Mouse (Mus musculus) heart, embryonic 15.5 days (tissue): Measurements from ENCODE around the gene Mynn. TPM values are rescaled to one million over a fixed set of nuclear protein-coding genes. Genes with fewer than 3 reads are reported as not detected.

ENCODE experiments used
- ATAC-seq: fragments of 200-750 bp; cut with Nextera tagmentation; replicated peaks from 2 replicates; pipeline ENCODE4 v1.8.0; 2017; ENCODE audit warnings: low read depth, moderate TSS enrichment; ENCODE audit not compliant: insufficient number of reproducible peaks, insufficient read depth, low FRiP score
- H3K27ac ChIP-seq: fragments of 300-500 bp; sonication (generic); 2 replicates; pipeline ENCODE4 v1.5.1; 2015; ENCODE audit warnings: mild to moderate bottlenecking, inconsistent platforms
- H3K27me3 ChIP-seq: fragments of 300-500 bp; sonication (generic); 2 replicates; pipeline ENCODE4 v1.6.1; 2015; ENCODE audit warnings: inconsistent platforms
- H3K36me3 ChIP-seq: fragments of 300-500 bp; sonication (generic); 2 replicates; pipeline ENCODE4 v1.6.1; 2015; ENCODE audit warnings: mild to moderate bottlenecking, inconsistent platforms
- H3K4me1 ChIP-seq: fragments of 300-500 bp; sonication (generic); replicated peaks from 2 replicates; pipeline ENCODE4 v1.6.1; 2015; ENCODE audit warnings: inconsistent platforms
- H3K4me2 ChIP-seq: fragments of 300-500 bp; sonication (generic); 2 replicates; pipeline ENCODE4 v1.6.1; 2015; ENCODE audit warnings: inconsistent platforms, mild to moderate bottlenecking, moderate library complexity
- H3K4me3 ChIP-seq: fragments of 300-500 bp; sonication (generic); 2 replicates; pipeline ENCODE4 v1.5.1; 2015; ENCODE audit warnings: mild to moderate bottlenecking, inconsistent platforms
- H3K9ac ChIP-seq: fragments of 300-500 bp; sonication (generic); 2 replicates; pipeline ENCODE4 v1.6.1; 2015; ENCODE audit warnings: mild to moderate bottlenecking, inconsistent platforms
- H3K9me3 ChIP-seq: fragments of 300-500 bp; sonication (generic); replicated peaks from 2 replicates; pipeline ENCODE4 v1.6.1; 2016; ENCODE audit warnings: inconsistent platforms
- WGBS: fragments of 180-500 bp; shearing (Covaris S2); methylation state at CpG from one replicate; pipeline ENCODE4 v1.1.7; 2015; ENCODE audit warnings: mixed read lengths; 5-methylcytosine and 5-hydroxymethylcytosine counted together
- polyA plus RNA-seq: library from polyadenylated mRNA; unstranded; fragments of >200 nt; fragmentation: Nextera tagmentation; extraction: Ambion mirVana; gene quantifications from 2 replicates; pipeline ENCODE4 v1.2.1, GENCODE M21; 2015

Gene Mynn
- polyA plus RNA-seq, 1 experiment from 2014 or later, result 21.2 TPM

DNA sequence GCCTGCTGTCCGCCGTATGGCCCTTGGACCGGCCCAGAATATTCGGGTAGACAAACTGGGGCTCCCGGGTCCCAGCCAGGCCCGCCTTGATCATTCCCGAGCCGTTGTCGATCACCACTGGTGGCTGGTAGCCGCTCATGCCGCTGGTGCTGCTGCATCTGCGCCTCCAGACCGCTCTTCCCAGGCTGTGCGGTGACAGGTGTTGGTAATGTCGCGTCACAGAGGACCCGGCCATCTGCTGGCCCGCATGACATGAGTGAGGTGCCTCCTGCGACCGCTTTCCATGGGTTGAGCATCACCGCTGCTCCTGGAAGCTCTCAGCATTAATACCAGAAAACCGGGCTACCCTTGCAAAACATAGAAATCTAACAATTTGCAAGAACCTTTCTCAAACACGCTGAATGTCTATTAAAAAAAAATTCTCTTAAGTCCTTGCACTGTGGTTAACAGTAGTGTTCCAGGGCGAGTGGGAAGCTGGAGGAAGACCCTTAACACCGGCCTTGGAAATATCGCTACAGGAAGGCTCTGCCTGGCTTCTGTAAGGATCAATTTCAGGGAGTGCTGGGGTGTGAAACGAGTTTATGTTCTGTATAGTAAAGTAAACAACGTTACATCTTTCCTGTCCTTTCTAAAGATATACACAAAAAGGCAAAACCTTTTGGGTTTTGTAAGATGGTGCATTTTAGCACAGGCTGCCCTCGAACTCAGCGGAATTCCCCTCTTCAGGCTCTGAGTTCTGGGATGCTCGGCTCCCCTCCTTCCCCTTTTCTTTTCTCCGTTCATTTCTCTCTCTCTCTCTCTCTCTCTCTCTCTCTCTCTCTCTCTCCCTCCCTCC lies 1.9 kb upstream of the Mynn start, which contains the start of gene Actrt3:
TSS of gene Actrt3 (minus strand) at position 229 of the 835 bp plus-strand sequence.
- 2% methylated on average over 32 of the region's 32 CpGs for WGBS
- Histone ChIP-seq H3K4me1 (peaks cover 18% of the 10 kb centered on the region), H3K27ac (peak within 1 kb of the TSS; percentile 44), H3K9ac (peak within 1 kb of the TSS; percentile 39), H3K4me3 (peak within 1 kb of the TSS; percentile 76), H3K36me3 (peaks cover 4% of the 10 kb centered on the region; the same call in 1 of the 2 replicates), H3K9me3 (no peaks in the 10 kb centered on the region), H3K4me2 (peak within 1 kb of the TSS; percentile 92), H3K27me3 (0 out of 2 replicates have a peak, but pooled peaks cover 13% of the 10 kb centered on the region)
- no peak for ATAC-seq

DNA sequence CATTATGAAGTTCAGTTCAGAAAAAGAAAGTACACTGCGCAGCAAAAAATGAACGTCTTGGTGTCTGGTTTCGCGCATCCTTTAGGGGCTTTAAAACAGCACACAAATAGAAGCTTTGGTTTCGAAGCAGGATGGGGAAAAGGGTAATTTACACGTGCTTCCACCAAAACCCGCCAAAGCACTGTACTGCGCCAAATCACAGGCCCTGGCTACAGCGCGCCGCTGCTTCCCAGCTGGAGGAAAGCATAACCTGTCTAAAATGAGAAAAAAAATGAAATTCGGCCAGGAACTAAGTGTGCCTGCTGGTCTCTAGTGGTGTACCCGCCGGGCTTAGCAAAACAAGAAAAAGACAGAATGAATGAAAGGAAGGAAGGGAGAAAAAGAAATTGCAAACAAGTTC lies 1.1 kb upstream of the Mynn start:
- Histone ChIP-seq H3K9me3 (no peaks in the 10 kb centered on the region), H3K4me3 (peak overlapping the region; percentile 76), H3K9ac (peak overlapping the region; percentile 10; the same call in 1 of the 2 replicates), H3K4me1 (peaks cover 17% of the 10 kb centered on the region), H3K4me2 (peak overlapping the region; percentile 92), H3K36me3 (peaks cover 8% of the 10 kb centered on the region; the same call in 1 of the 2 replicates), H3K27me3 (0 out of 2 replicates have a peak, but pooled peaks cover 13% of the 10 kb centered on the region), H3K27ac (peak overlapping the region; percentile 44)
- 2% methylated on average over 14 of the region's 14 CpGs for WGBS
- ATAC-seq, result no peak

DNA sequence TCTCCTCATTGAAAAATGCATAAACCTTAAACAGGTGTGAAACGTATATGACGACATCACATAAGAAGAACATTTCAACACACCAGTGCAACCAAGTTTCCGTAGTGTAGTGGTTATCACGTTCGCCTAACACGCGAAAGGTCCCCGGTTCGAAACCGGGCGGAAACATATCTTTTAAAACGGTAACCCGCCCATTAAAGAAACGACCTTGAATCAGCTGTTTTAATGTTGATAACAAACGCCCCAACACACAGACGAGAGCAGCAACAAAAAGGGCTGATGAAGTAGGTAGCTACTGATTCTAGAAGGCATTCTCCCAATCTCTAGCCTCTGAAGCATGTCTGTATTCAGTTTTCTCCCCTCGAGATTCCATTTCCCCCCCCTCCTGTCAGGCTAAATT lies 690 bp upstream of the Mynn start:
- Histone ChIP-seq H3K27ac (peak overlapping the region; percentile 98), H3K9ac (no peak overlapping the region), H3K4me3 (peak overlapping the region; percentile 76), H3K27me3 (0 out of 2 replicates have a peak, but pooled peaks cover 13% of the 10 kb centered on the region), H3K4me1 (peaks cover 13% of the 10 kb centered on the region), H3K4me2 (peak overlapping the region; percentile 92), H3K9me3 (no peaks in the 10 kb centered on the region), H3K36me3 (peaks cover 12% of the 10 kb centered on the region)
- no peak for ATAC-seq
- under 1% methylated on average over 17 of the region's 17 CpGs for WGBS

DNA sequence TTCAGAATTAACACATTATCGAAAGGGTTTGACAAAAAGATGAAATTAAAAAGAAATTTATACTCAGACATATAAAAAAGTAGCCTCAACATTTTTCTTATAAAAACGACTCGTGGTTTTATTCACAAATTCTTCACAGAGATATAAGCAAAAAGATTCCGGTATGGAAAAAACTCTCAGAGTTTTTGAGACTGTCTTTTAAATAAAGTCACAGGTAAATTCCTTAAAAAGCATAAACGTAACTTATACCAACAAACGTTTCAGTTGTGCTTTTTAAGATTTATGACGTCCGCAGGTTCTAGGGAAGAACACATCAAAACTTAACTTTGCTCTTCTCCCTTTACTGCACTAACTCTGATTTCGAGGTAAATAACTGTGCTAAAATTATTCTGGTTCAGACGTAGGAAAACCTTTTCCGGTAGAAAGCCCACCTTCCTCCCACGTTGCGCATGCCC lies 228 bp upstream of the Mynn start:
- WGBS, result under 1% methylated on average over 13 of the region's 13 CpGs
- Histone ChIP-seq H3K9ac (peak overlapping the region; percentile 87), H3K4me3 (peak overlapping the region; percentile 76), H3K4me1 (peaks cover 13% of the 10 kb centered on the region), H3K27me3 (0 out of 2 replicates have a peak, but pooled peaks cover 12% of the 10 kb centered on the region), H3K36me3 (peaks cover 15% of the 10 kb centered on the region), H3K4me2 (peak overlapping the region; percentile 92), H3K27ac (peak overlapping the region; percentile 98), H3K9me3 (no peaks in the 10 kb centered on the region)
- no peak for ATAC-seq

DNA sequence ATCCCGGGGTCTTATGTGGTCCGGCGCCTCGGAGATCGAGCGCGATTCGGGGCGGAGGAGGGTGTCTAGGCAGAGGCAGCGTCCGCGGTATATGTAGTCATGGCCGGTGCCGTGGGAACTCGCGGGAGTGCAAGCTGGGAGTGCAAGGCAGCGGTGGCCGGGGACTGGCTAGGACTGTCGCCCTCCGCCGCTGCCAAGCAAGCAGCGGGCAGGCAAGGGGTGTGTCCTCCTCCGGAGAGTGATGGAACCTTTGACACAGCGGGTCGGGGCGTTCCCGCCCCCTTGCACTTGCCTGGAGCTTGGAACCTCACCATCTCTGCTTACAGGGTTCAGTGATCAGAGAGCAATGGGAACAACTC lies 854 bp downstream of the Mynn start:
- H3K4me1 ChIP-seq, result peaks cover 13% of the 10 kb centered on the region
- peak; percentile 45 for ATAC-seq
- no peaks in the 10 kb centered on the region for H3K9me3 ChIP-seq
- peak overlapping the region; percentile 92 for H3K4me2 ChIP-seq
- H3K4me3 ChIP-seq, result peak overlapping the region; percentile 76
- under 1% methylated on average over 27 of the region's 27 CpGs for WGBS
- H3K27ac ChIP-seq, result peak overlapping the region; percentile 98
- H3K27me3 ChIP-seq, result 0 out of 2 replicates have a peak, but pooled peaks cover 9% of the 10 kb centered on the region
- H3K36me3 ChIP-seq, result peaks cover 22% of the 10 kb centered on the region
- peak overlapping the region; percentile 87 for H3K9ac ChIP-seq

DNA sequence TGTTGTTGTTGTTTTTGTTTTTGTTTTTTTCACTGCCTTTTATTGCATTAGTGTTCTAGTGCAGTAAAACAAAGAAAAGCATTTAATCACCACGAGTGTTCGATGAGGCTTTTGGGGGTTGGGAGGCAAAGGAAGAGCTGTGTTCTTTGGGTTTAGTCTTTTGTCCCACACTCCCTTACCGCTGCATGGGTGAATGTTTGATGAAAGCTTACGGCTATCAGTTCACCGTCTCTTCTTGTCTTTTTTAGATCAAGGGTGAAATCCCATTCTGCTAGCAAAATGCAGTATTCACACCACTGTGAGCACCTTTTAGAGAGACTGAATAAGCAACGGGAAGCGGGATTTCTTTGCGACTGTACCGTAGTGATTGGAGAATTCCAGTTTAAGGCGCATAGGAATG lies 1.4 kb downstream of the Mynn start:
- H3K27ac ChIP-seq, result no peak overlapping the region

DNA sequence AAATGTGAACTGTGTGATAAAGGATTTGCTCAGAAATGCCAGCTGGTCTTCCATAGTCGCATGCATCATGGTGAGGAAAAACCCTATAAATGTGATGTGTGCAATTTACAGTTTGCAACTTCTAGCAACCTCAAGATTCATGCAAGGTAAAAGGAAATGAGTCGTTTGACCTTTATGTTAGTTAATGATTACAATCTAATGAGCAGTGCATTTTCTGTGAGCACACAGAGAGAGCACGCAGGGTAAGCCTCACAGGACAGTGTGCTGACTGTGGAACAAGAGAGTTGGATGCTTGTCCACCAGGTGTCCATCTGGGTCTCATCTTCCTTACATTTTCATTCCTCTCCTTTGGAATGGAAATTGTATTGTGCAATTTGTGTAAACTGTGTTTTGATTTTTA lies 7.1 kb downstream of the Mynn start:
- Histone ChIP-seq H3K4me3 (no peak overlapping the region), H3K27me3 (no peaks in the 10 kb centered on the region), H3K9ac (no peak overlapping the region), H3K27ac (no peak overlapping the region), H3K4me2 (no peak overlapping the region), H3K36me3 (peaks cover 69% of the 10 kb centered on the region), H3K9me3 (no peaks in the 10 kb centered on the region), H3K4me1 (no peaks in the 10 kb centered on the region; the same call in 1 of the 2 replicates)
- 85% methylated on average over 3 of the region's 3 CpGs for WGBS
- no peak for ATAC-seq

More for the DNA sequence above, 1.4 kb downstream of the Mynn start:
- Histone ChIP-seq H3K4me3 (peak overlapping the region; percentile 76), H3K4me1 (peaks cover 13% of the 10 kb centered on the region), H3K36me3 (peaks cover 26% of the 10 kb centered on the region), H3K9ac (peak overlapping the region; percentile 87), H3K4me2 (peak overlapping the region; percentile 92), H3K27me3 (0 out of 2 replicates have a peak, but pooled peaks cover 3% of the 10 kb centered on the region), H3K9me3 (no peaks in the 10 kb centered on the region)
- ATAC-seq, result no peak
- WGBS, result 37% methylated on average over 10 of the region's 10 CpGs

DNA sequence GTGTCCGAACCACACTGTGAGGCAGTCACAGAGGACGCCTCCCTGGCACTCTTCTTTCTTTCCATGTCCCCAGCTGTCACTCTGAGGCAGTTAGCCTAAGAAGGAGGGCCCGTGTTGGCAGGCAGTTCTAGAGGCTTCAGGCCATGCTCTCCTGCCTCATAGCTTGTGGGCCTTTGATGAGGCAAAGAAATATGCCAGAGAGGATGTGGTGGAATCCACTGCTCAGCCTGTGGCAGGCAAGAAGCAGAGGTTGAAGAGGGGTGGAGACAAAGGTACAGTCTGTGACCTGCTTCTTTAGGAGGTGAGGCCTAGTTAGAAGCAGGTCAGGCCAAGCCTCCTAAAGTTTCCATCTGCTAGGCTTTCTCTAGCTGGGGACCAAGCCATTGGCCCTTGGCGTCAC lies 9.1 kb downstream of the Mynn start:
- no peaks in the 10 kb centered on the region for H3K9me3 ChIP-seq
- no peak overlapping the region for H3K9ac ChIP-seq
- H3K36me3 ChIP-seq, result peaks cover 75% of the 10 kb centered on the region
- no peaks in the 10 kb centered on the region for H3K27me3 ChIP-seq
- H3K4me2 ChIP-seq, result no peak overlapping the region
- no peaks in the 10 kb centered on the region; the same call in 1 of the 2 replicates for H3K4me1 ChIP-seq
- no peak overlapping the region for H3K4me3 ChIP-seq
- no peak overlapping the region for H3K27ac ChIP-seq
- no peak for ATAC-seq
- WGBS, result 91% methylated on average over 4 of the region's 4 CpGs

DNA sequence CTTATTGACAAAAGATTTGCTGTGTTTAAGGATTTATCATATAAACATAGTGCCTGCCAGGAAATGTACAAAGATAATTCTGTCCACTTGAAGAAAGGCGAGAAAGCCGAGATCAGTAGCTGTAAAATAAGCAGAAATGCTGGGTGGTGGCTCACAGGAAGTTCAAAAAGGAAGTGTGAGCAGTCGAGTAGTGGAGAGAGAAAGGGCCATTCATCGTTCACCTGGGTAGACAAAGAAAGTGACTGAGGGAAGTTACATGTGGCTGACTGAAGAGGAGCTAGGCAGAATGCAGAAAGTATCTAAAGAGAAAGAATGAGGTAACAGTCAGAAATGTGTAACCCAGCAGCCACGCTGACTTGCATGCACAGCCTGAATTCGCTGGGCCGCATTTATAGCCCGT lies 18.3 kb downstream of the Mynn start:
- WGBS, result 76% methylated on average over 8 of the region's 8 CpGs

DNA sequence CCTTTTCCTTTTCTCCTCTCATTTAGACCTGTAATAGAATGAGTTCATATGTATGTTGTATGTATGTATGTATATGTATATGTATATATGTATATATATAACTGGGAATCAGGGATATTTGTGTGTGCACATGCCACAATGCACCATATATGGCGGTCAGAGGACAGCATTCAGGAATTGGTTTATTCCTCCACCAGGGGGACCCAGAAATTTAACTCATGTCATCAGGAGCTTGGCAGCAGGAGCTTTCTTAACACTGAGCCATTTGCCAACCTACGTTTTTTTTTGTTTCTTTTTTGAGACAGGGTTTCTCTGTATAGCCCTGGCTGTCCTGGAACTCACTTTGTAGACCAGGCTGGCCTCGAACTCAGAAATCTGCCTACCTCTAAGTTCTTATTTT lies 31.8 kb downstream of the Mynn start:
- Histone ChIP-seq H3K27me3 (no peaks in the 10 kb centered on the region), H3K36me3 (no peaks in the 10 kb centered on the region), H3K4me2 (no peak overlapping the region), H3K4me3 (no peak overlapping the region), H3K9ac (no peak overlapping the region), H3K27ac (no peak overlapping the region), H3K9me3 (no peaks in the 10 kb centered on the region), H3K4me1 (no peaks in the 10 kb centered on the region)
- no peak for ATAC-seq
- 46% methylated on average over 3 of the region's 3 CpGs for WGBS

More for the DNA sequence above, 18.3 kb downstream of the Mynn start:
- Histone ChIP-seq H3K9ac (no peak overlapping the region), H3K9me3 (no peaks in the 10 kb centered on the region), H3K4me3 (no peak overlapping the region), H3K4me2 (no peak overlapping the region), H3K36me3 (peaks cover 33% of the 10 kb centered on the region), H3K4me1 (no peaks in the 10 kb centered on the region), H3K27me3 (no peaks in the 10 kb centered on the region), H3K27ac (no peak overlapping the region)
- ATAC-seq, result no peak

DNA sequence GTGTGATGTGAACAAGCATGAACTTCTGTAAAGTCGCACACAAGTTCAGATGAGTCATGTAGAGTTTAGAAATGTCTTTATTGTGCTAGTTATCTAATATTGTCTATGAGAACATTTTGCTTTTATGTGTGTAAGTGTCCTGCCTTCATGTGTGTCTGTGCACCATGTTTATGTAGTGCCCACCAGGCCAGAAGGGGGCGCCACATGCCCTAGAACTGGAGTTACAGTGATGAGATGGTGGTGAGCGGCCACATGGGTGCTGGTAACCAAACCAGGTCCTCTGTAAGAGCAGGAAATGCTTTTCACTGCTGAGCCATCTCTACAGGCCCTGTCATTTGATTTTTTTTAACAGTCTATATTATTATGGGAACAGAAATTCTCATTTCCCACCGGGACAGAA lies 33.8 kb downstream of the Mynn start:
- Histone ChIP-seq H3K4me3 (no peak overlapping the region), H3K4me1 (no peaks in the 10 kb centered on the region), H3K27me3 (no peaks in the 10 kb centered on the region), H3K27ac (no peak overlapping the region), H3K4me2 (no peak overlapping the region), H3K9ac (no peak overlapping the region), H3K9me3 (no peaks in the 10 kb centered on the region), H3K36me3 (no peaks in the 10 kb centered on the region)
- no peak for ATAC-seq
- WGBS, result 78% methylated on average over 4 of the region's 4 CpGs
